Mouse (Mus musculus): ENCODE results near the gene Necab3. TPM values are rescaled to one million over a fixed set of nuclear protein-coding genes. Genes with fewer than 3 reads are reported as not detected.

Necab3 gene
- polyA plus RNA-seq, 1 experiment from 2014 or later = 0.40 TPM

DNA sequence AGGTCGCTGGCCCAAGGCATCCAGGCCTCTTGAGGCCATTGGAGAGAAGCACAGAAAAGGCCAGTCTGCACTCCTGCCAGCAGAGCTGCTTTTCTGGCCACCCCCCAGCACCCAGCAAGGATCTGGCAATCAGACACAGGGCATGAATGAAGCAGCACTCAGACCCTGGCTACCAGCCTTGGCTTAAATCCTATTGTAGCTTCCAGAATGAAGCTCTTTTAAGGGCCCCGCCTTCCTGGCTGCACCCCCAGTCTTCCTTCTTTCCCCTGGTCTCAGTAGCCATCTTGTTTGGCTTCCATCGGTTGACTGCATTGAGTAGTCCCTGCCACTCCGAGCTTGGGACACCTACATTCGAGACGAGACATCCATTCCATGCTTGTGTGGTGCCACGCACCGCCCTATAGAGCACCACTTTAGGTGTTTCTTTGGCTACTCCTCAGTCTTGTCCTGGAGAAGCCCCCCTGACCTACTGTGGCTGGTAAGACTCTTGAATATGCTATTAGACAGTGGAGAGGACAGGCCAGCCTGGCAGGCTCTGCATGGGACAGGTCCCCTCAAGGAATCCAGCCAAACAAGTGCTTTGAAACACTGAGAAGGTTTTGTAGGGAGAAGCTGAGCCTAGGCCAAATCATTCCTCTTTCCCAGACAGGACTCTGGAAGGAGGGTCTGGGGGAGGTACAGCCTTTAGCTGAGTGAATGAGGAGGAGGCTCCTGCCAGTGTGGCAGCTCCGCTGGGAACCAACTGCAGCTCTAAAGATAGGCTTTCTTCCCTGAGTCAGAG lies 14.9 kb downstream of the Necab3 start:
- Histone ChIP-seq H3K27ac (replicated peaks) (no peak overlapping the region), H3K36me3 (replicated peaks) (no peaks in the 10 kb centered on the region), H3K4me2 (no peak overlapping the region), H3K27me3 (peaks cover 4% of the 10 kb centered on the region), H3K4me1 (replicated peaks) (peaks cover 6% of the 10 kb centered on the region; the same call in 1 of the 2 replicates), H3K4me3 (replicated peaks) (no peak overlapping the region), H3K9ac (no peak overlapping the region), H3K9me3 (replicated peaks) (no peaks in the 10 kb centered on the region)
- WGBS (ENCODE audit: insufficient replicate concordance) = 76% methylated on average over 9 of the region's 9 CpGs
- no peak for ATAC-seq (ENCODE audit: insufficient read depth)

DNA sequence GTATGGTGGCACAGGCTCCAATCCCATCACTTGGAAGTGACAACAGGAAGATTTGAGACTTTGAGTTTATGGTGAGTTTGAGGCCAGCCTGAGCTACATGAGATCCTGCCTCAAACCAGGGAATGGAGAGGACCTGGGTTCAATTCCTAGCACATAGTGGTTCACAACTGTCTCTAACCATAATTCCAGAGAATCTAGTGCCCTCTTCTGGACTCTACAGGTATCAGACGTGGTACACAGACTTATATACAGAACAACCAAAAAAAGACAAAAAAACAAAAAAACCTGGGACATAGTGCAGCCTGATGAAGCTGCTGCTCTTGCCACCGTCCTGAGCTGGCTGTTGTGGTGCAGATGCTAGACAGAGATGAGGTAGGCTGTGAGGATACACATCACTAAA lies 17.1 kb downstream of the Necab3 start:
- ATAC-seq (ENCODE audit: insufficient read depth) = no peak
- no peak overlapping the region for H3K4me3 ChIP-seq (replicated peaks)
- WGBS (ENCODE audit: insufficient replicate concordance) = 57% methylated on average over 2 of the region's 2 CpGs
- no peak overlapping the region for H3K27ac ChIP-seq (replicated peaks)
- H3K27me3 ChIP-seq = no peaks in the 10 kb centered on the region
- 0 out of 2 replicates have a peak, but pooled peaks cover 2% of the 10 kb centered on the region for H3K36me3 ChIP-seq (replicated peaks)
- no peaks in the 10 kb centered on the region for H3K9me3 ChIP-seq (replicated peaks)
- H3K4me2 ChIP-seq = no peak overlapping the region
- H3K4me1 ChIP-seq (replicated peaks) = 0 out of 2 replicates have a peak, but pooled peaks cover 3% of the 10 kb centered on the region
- no peak overlapping the region for H3K9ac ChIP-seq

DNA sequence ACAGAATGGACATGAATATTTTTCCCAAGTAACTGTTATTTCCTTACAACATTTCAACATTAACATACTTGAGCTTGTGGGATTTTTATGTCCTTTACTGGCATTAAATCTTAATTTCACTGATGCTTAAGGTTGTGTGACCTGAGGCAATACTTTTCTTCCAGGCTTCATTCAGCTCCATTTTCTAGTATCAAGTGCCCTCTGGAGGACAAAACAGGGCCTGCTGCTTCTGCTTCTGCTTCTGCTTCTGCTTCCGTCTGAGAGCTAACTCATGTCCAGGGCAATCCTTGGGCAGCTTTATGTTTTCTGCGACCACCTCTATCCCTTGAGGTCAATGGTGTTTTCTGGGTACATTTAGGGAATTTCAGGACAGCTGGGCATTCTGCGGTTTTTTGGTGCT lies 19.0 kb downstream of the Necab3 start:
- no peaks in the 10 kb centered on the region for H3K9me3 ChIP-seq (replicated peaks)
- WGBS (ENCODE audit: insufficient replicate concordance) = 62% methylated on average over 3 of the region's 3 CpGs
- no peak overlapping the region for H3K4me3 ChIP-seq (replicated peaks)
- H3K4me2 ChIP-seq = no peak overlapping the region
- no peak for ATAC-seq (ENCODE audit: insufficient read depth)
- H3K27me3 ChIP-seq = no peaks in the 10 kb centered on the region
- 0 out of 2 replicates have a peak, but pooled peaks cover 3% of the 10 kb centered on the region for H3K4me1 ChIP-seq (replicated peaks)
- H3K9ac ChIP-seq = no peak overlapping the region
- peaks cover 15% of the 10 kb centered on the region for H3K36me3 ChIP-seq (replicated peaks)
- no peak overlapping the region for H3K27ac ChIP-seq (replicated peaks)

DNA sequence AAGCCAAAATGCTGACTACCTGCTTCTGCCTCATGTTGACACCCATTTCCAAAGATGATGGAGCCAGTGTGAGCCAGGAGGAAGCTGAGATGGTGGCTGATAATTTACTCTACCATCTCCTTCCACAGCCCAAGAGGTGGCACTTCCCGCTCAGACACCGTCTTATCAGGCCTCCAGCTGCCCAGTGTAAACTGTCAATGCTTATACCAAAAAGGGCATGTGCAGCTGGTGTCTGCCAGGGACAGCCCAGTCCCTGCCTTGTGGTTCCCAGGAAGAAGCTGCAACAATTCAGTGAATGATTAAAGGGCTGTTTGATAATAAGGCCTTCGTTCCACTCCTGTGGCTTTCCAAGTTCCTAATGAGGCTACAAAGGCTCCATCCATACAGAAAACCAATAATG lies 20.0 kb downstream of the Necab3 start:
- Histone ChIP-seq H3K36me3 (replicated peaks) (peaks cover 18% of the 10 kb centered on the region), H3K9ac (no peak overlapping the region), H3K27me3 (no peaks in the 10 kb centered on the region), H3K4me3 (replicated peaks) (no peak overlapping the region), H3K4me2 (no peak overlapping the region), H3K27ac (replicated peaks) (0 out of 2 replicates have a peak overlapping the region, but pooled peaks have one; percentile 7), H3K4me1 (replicated peaks) (0 out of 2 replicates have a peak, but pooled peaks cover 3% of the 10 kb centered on the region), H3K9me3 (replicated peaks) (no peaks in the 10 kb centered on the region)
- WGBS (ENCODE audit: insufficient replicate concordance) = 20% methylated on average over 3 of the region's 3 CpGs
- peak; percentile 22; the same call in 1 of the 2 replicates for ATAC-seq (ENCODE audit: insufficient read depth)

DNA sequence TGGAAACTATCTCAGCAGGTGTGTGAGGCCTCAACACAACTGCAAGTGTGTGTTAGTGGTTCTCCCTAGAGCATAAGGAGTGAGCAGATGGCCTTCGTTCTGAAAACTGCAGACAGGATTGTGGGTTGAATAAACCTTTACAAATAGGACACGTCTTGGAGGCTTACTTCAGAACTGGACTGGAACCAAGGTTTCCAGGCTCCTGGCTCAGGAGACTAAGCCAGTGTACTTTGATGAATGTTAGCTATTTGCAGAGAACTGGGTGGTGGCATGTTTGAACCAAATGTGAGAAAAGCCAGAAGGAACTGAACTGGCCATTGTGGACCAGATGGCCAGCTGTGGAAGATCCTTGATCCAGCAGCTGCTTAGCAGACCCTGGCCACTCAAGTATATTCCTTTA lies 20.4 kb downstream of the Necab3 start:
- Histone ChIP-seq H3K4me2 (no peak overlapping the region), H3K27ac (replicated peaks) (0 out of 2 replicates have a peak overlapping the region, but pooled peaks have one; percentile 7), H3K36me3 (replicated peaks) (peaks cover 20% of the 10 kb centered on the region), H3K9ac (no peak overlapping the region), H3K4me3 (replicated peaks) (no peak overlapping the region), H3K9me3 (replicated peaks) (no peaks in the 10 kb centered on the region), H3K4me1 (replicated peaks) (0 out of 2 replicates have a peak, but pooled peaks cover 3% of the 10 kb centered on the region), H3K27me3 (no peaks in the 10 kb centered on the region)
- no peak for ATAC-seq (ENCODE audit: insufficient read depth)
- WGBS (ENCODE audit: insufficient replicate concordance) = 68% methylated on average over 2 of the region's 2 CpGs

DNA sequence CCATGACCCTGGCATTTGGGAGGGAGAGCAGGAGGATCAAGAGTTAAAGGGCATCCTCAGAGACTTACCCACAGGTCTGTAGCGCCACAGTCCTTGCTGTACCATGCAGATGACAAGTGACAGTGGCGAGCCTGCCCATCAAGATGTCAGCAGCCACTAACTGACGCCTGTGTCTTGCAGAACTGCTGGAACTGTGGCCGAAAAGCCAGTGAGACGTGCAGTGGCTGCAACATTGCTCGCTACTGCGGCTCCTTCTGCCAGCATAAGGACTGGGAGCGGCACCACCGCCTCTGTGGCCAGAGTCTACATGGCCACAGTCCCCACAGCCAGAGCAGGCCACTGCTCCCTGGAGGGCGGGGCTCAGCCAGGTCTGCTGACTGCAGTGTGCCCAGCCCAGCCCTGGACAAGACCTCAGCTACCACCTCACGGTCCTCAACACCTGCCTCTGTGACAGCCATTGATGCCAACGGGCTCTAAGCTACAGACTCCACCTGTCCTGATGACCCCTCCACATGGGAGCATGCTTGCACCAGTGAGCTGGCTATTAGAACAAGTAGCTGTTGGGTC lies 23.9 kb downstream of the Necab3 start:
- WGBS (ENCODE audit: insufficient replicate concordance) = 78% methylated on average over 12 of the region's 12 CpGs
- 0 out of 2 replicates have a peak, but pooled peaks cover 3% of the 10 kb centered on the region for H3K4me1 ChIP-seq (replicated peaks)
- no peak overlapping the region for H3K9ac ChIP-seq
- ATAC-seq (ENCODE audit: insufficient read depth) = no peak
- H3K4me2 ChIP-seq = no peak overlapping the region
- H3K4me3 ChIP-seq (replicated peaks) = no peak overlapping the region
- H3K9me3 ChIP-seq (replicated peaks) = no peaks in the 10 kb centered on the region
- peaks cover 48% of the 10 kb centered on the region for H3K36me3 ChIP-seq (replicated peaks)
- no peaks in the 10 kb centered on the region for H3K27me3 ChIP-seq
- H3K27ac ChIP-seq (replicated peaks) = no peak overlapping the region

DNA sequence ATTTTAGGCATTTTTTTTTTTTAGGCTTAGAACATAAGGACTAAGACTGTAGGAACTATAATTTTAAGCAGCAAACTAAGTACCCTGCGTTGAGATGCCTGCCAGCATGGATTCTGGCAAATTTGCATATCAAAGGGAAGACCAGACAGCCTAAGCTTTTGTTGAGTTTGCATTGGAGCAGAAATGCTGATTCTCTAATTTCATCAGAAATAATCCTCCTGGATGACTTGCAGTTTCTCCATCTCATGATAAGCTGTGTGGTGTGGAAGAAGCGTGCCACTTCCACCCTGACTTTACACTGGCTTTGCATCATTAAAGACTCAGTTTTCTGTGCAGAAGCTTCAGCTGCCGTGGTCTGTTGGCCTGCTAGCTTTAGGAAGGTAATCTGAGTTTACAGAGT lies 25.8 kb downstream of the Necab3 start:
- no peaks in the 10 kb centered on the region for H3K4me1 ChIP-seq (replicated peaks)
- H3K9me3 ChIP-seq (replicated peaks) = no peaks in the 10 kb centered on the region
- peaks cover 57% of the 10 kb centered on the region for H3K36me3 ChIP-seq (replicated peaks)
- ATAC-seq (ENCODE audit: insufficient read depth) = no peak
- H3K27me3 ChIP-seq = no peaks in the 10 kb centered on the region
- H3K4me3 ChIP-seq (replicated peaks) = no peak overlapping the region
- H3K4me2 ChIP-seq = no peak overlapping the region
- 51% methylated on average over 3 of the region's 3 CpGs for WGBS (ENCODE audit: insufficient replicate concordance)
- no peak overlapping the region for H3K27ac ChIP-seq (replicated peaks)
- H3K9ac ChIP-seq = no peak overlapping the region

DNA sequence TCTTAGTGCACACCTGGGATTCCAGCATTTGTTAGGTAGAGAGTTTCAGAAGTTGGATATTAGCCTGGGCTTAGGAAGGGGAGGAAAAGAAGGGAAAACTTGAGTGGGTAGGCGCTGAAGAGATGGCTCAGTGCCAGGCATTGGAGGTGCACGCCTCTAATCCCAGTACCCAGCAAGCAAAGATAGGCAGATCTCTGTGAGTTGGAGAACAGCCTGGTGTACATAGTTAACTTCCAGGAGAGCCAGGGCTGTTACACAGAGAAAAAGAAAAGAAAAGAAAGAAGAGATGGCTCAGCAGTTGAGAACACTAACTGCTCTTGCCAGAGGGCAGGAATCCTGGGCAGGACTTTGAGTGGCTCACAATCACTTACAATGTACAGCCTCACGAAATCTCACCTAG lies 32.2 kb downstream of the Necab3 start:
- no peaks in the 10 kb centered on the region for H3K9me3 ChIP-seq (replicated peaks)
- no peak overlapping the region for H3K4me2 ChIP-seq
- no peaks in the 10 kb centered on the region for H3K4me1 ChIP-seq (replicated peaks)
- H3K9ac ChIP-seq = no peak overlapping the region
- H3K4me3 ChIP-seq (replicated peaks) = no peak overlapping the region
- H3K27ac ChIP-seq (replicated peaks) = no peak overlapping the region
- WGBS (ENCODE audit: insufficient replicate concordance) = 64% methylated on average over 3 of the region's 3 CpGs
- ATAC-seq (ENCODE audit: insufficient read depth) = no peak
- H3K36me3 ChIP-seq (replicated peaks) = peaks cover 53% of the 10 kb centered on the region
- no peaks in the 10 kb centered on the region for H3K27me3 ChIP-seq

DNA sequence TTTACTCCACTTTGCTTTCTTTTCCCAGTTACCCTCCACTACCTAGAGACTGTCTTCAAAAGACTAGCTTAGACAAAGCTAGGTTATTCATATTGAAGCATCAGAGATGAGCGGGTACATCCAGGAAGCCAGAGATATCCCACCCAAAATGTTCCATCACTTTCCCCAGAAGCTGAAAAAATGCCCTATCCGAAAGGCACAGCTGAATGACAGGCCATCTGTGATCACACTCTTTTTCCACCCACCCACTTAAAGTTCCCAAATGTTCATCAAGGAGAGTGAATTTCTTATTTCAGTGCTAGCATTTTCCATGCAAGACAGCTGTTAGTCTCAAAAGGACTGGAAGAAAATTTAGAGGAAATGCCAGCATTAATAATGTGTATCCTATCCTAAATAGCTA lies 33.4 kb downstream of the Necab3 start:
- H3K9ac ChIP-seq = no peak overlapping the region
- no peaks in the 10 kb centered on the region for H3K27me3 ChIP-seq
- H3K4me1 ChIP-seq (replicated peaks) = no peaks in the 10 kb centered on the region
- H3K27ac ChIP-seq (replicated peaks) = no peak overlapping the region
- 66% methylated on average over 2 of the region's 2 CpGs for WGBS (ENCODE audit: insufficient replicate concordance)
- no peak overlapping the region for H3K4me3 ChIP-seq (replicated peaks)
- peaks cover 47% of the 10 kb centered on the region for H3K36me3 ChIP-seq (replicated peaks)
- no peak overlapping the region for H3K4me2 ChIP-seq
- no peaks in the 10 kb centered on the region for H3K9me3 ChIP-seq (replicated peaks)
- ATAC-seq (ENCODE audit: insufficient read depth) = no peak

DNA sequence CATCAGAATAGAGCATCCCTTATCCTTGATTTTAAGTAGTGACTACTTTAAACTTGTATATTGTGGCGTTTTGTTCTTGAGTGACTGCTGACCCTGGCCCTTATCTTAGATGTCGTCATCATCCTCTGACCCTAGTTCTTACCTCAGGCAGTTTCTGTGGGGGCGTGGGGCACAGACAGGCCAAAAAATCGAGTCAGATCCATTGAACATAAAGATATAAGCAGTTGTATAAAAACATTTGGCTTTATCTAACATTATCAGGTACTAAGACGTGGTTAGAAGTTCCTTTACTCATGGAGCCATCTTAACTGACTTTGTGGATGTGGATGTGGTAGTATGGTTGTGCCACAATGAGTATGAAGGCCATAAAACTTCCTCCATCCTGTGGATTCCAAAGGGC lies 36.4 kb downstream of the Necab3 start:
- ATAC-seq (ENCODE audit: insufficient read depth) = no peak
- H3K4me3 ChIP-seq (replicated peaks) = no peak overlapping the region
- H3K4me2 ChIP-seq = no peak overlapping the region
- H3K9ac ChIP-seq = no peak overlapping the region
- no peak overlapping the region for H3K27ac ChIP-seq (replicated peaks)
- peaks cover 42% of the 10 kb centered on the region for H3K36me3 ChIP-seq (replicated peaks)
- H3K4me1 ChIP-seq (replicated peaks) = no peaks in the 10 kb centered on the region
- no peaks in the 10 kb centered on the region for H3K27me3 ChIP-seq
- no peaks in the 10 kb centered on the region for H3K9me3 ChIP-seq (replicated peaks)
- 40% methylated on average over 5 of the region's 5 CpGs for WGBS (ENCODE audit: insufficient replicate concordance)

DNA sequence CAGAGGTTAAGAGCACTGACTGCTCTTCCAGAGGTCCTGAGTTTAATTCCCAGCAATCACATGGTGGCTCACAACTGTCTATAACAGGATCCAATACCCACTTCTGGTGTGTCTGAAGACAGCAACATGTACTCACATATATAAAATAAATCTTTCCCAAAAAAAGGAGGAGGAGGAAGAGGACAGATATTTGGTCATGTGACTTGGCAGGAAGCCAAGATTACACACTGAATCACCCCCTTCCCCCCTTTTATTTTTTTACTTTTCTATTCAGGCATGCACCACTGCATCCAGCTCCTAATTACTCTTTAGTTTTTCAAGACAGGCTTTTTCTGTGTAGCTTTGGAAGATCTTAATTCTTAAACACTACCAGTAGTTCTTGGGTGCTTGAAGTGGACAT lies 37.2 kb downstream of the Necab3 start:
- no peak for ATAC-seq (ENCODE audit: insufficient read depth)
- Histone ChIP-seq H3K4me2 (no peak overlapping the region), H3K9ac (no peak overlapping the region), H3K36me3 (replicated peaks) (peaks cover 40% of the 10 kb centered on the region), H3K27me3 (no peaks in the 10 kb centered on the region), H3K27ac (replicated peaks) (no peak overlapping the region), H3K9me3 (replicated peaks) (no peaks in the 10 kb centered on the region), H3K4me3 (replicated peaks) (no peak overlapping the region), H3K4me1 (replicated peaks) (no peaks in the 10 kb centered on the region)

Data from liver, embryonic 15.5 days (tissue).